Mouse (Mus musculus) MEL (cell line): ENCODE data around the gene Pold4. TPM values are rescaled to one million over a fixed set of nuclear protein-coding genes. Genes with fewer than 3 reads are reported as not detected.

Experiments used
- DNase-seq: peaks from one replicate; pipeline ENCODE4 v3.0.0; 2011; ENCODE audit warnings: low read depth, low spot score
- H3K27ac ChIP-seq: 2 replicates; pipeline ENCODE4 v1.5.1; 2012; ENCODE audit warnings: low read depth, mild to moderate bottlenecking, control low read depth, low read length, moderate library complexity; ENCODE audit not compliant: control insufficient read depth
- H3K27me3 ChIP-seq, 2 experiments: fragments of 150-350 bp in 1 of 2; sonication (generic) in 1 of 2; 2 replicates each; pipeline ENCODE4 v1.6.1; 2012; ENCODE audit warnings: low read length in 2 of 2, mild to moderate bottlenecking in 2 of 2, improper control_type of control experiment in 1 of 2, moderate library complexity in 1 of 2; ENCODE audit not compliant: insufficient read depth in 2 of 2, control insufficient read depth in 1 of 2
- H3K36me3 ChIP-seq, 2 experiments: 2 replicates each; pipeline ENCODE4 v1.6.1; 2012 to 2014; ENCODE audit warnings: low read length in 2 of 2, improper control_type of control experiment in 1 of 2, inconsistent platforms in 1 of 2, mild to moderate bottlenecking in 1 of 2; ENCODE audit not compliant: insufficient read depth in 2 of 2, control insufficient read depth in 1 of 2
- H3K4me1 ChIP-seq, 2 experiments: fragments of 150-350 bp in 1 of 2; sonication (generic) in 1 of 2; 2 replicates each; pipeline ENCODE4 v1.6.1; 2012; ENCODE audit warnings: low read length in 2 of 2, improper control_type of control experiment in 1 of 2, mild to moderate bottlenecking in 1 of 2; ENCODE audit not compliant: insufficient read depth in 2 of 2, control insufficient read depth in 1 of 2
- H3K4me3 ChIP-seq, 2 experiments: fragments of 150-350 bp in 1 of 2; sonication (generic) in 1 of 2; 2 replicates each; pipeline ENCODE4 v1.5.1; 2012; ENCODE audit warnings: low read depth in 2 of 2, low read length in 2 of 2, mild to moderate bottlenecking in 2 of 2, moderate library complexity in 2 of 2, control low read depth in 1 of 2, improper control_type of control experiment in 1 of 2; ENCODE audit not compliant: control insufficient read depth in 1 of 2, insufficient read depth in 1 of 2
- H3K79me2 ChIP-seq: 2 replicates; pipeline ENCODE4 v1.6.1; 2012; ENCODE audit warnings: mild to moderate bottlenecking, low read length, moderate library complexity; ENCODE audit not compliant: control insufficient read depth, poor library complexity, insufficient read depth
- H3K9ac ChIP-seq: 2 replicates; pipeline ENCODE4 v1.6.1; 2012; ENCODE audit warnings: low read depth, mild to moderate bottlenecking, control low read depth, low read length, moderate library complexity; ENCODE audit not compliant: control insufficient read depth, poor library complexity, severe bottlenecking
- H3K9me3 ChIP-seq: fragments of 150-350 bp; sonication (generic); replicated peaks from 2 replicates; pipeline ENCODE4 v1.6.1; 2012; ENCODE audit warnings: mild to moderate bottlenecking, low read length, improper control_type of control experiment, moderate library complexity; ENCODE audit not compliant: insufficient read depth
- BHLHE40 ChIP-seq: IDR thresholded peaks from 2 replicates; pipeline ENCODE4 v1.6.1; 2012; ENCODE audit warnings: low read depth, mild to moderate bottlenecking, inconsistent platforms, low read length, improper control_type of control experiment, borderline replicate concordance
- CTCF ChIP-seq, 3 experiments: IDR thresholded peaks in 2 of 3; conservative IDR thresholded peaks in 1 of 3; 2 replicates each; pipeline ENCODE4 v1.5.1; 2011 to 2012; ENCODE audit warnings: low read length in 3 of 3, low read depth in 2 of 3, mild to moderate bottlenecking in 2 of 3, improper control_type of control experiment in 1 of 3, inconsistent platforms in 1 of 3, mixed read lengths in 1 of 3, moderate library complexity in 1 of 3; ENCODE audit not compliant: control insufficient read depth in 1 of 3, insufficient read depth in 1 of 3, poor library complexity in 1 of 3, severe bottlenecking in 1 of 3
- ELF1 ChIP-seq: IDR thresholded peaks from 2 replicates; pipeline ENCODE4 v1.6.1; 2014; ENCODE audit warnings: low read depth, mild to moderate bottlenecking, inconsistent platforms, low read length, improper control_type of control experiment, moderate library complexity
- EP300 ChIP-seq, 2 experiments: IDR thresholded peaks; 2 replicates each; pipeline ENCODE4 v1.6.1; 2011; ENCODE audit warnings: improper control_type of control experiment in 2 of 2, low read length in 2 of 2, low read depth in 1 of 2, mild to moderate bottlenecking in 1 of 2
- GATA1 ChIP-seq: IDR thresholded peaks from 2 replicates; pipeline ENCODE4 v1.6.1; 2011; ENCODE audit warnings: low read depth, low read length, improper control_type of control experiment
- HCFC1 ChIP-seq: IDR thresholded peaks from 2 replicates; pipeline ENCODE4 v1.6.1; 2012; ENCODE audit warnings: low read depth, mild to moderate bottlenecking, inconsistent platforms, low read length, improper control_type of control experiment, moderate library complexity
- JUND ChIP-seq: IDR thresholded peaks from 2 replicates; pipeline ENCODE4 v1.6.1; 2011; ENCODE audit warnings: low read depth, mild to moderate bottlenecking, improper control_type of control experiment, low read length
- MXI1 ChIP-seq: IDR thresholded peaks from 2 replicates; pipeline ENCODE4 v1.6.1; 2011; ENCODE audit warnings: mild to moderate bottlenecking, low read depth, low read length, improper control_type of control experiment
- MYB ChIP-seq: IDR thresholded peaks from 2 replicates; pipeline ENCODE4 v1.6.1; 2011; ENCODE audit warnings: mild to moderate bottlenecking, low read depth, low read length, improper control_type of control experiment
- POLR2A ChIP-seq, 2 experiments: IDR thresholded peaks; 2 replicates each; pipeline ENCODE4 v1.6.1; 2011 to 2012; ENCODE audit warnings: low read length in 2 of 2, mild to moderate bottlenecking in 2 of 2, control low read depth in 1 of 2, improper control_type of control experiment in 1 of 2, low read depth in 1 of 2, moderate library complexity in 1 of 2; ENCODE audit not compliant: control insufficient read depth in 1 of 2, insufficient read depth in 1 of 2, poor library complexity in 1 of 2
- POLR2AphosphoS2 ChIP-seq: IDR thresholded peaks from 2 replicates; pipeline ENCODE4 v1.6.1; 2011; ENCODE audit warnings: low read length, improper control_type of control experiment
- RAD21 ChIP-seq: IDR thresholded peaks from 2 replicates; pipeline ENCODE4 v1.6.1; 2011; ENCODE audit warnings: mild to moderate bottlenecking, low read depth, low read length, improper control_type of control experiment
- RCOR1 ChIP-seq: IDR thresholded peaks from 2 replicates; pipeline ENCODE4 v1.6.1; 2012; ENCODE audit warnings: low read depth, mild to moderate bottlenecking, inconsistent platforms, low read length, improper control_type of control experiment
- SMC3 ChIP-seq: IDR thresholded peaks from 2 replicates; pipeline ENCODE4 v1.6.1; 2011; ENCODE audit warnings: low read depth, low read length, improper control_type of control experiment
- TBP ChIP-seq: IDR thresholded peaks from 2 replicates; pipeline ENCODE4 v1.8.0; 2011; ENCODE audit warnings: low read depth, low read length, improper control_type of control experiment
- TCF12 ChIP-seq: IDR thresholded peaks from 2 replicates; pipeline ENCODE4 v1.6.1; 2014; ENCODE audit warnings: low read depth, mild to moderate bottlenecking, inconsistent platforms, low read length, improper control_type of control experiment, moderate library complexity
- USF1 ChIP-seq: IDR thresholded peaks from 2 replicates; pipeline ENCODE4 v1.6.1; 2014; ENCODE audit warnings: low read depth, mild to moderate bottlenecking, inconsistent platforms, low read length, improper control_type of control experiment, moderate library complexity
- ZC3H11A ChIP-seq: IDR thresholded peaks from 2 replicates; pipeline ENCODE4 v1.6.1; 2012; ENCODE audit warnings: low read depth, mild to moderate bottlenecking, inconsistent platforms, low read length, improper control_type of control experiment
- ZMIZ1 ChIP-seq: IDR thresholded peaks from 2 replicates; pipeline ENCODE4 v1.6.1; 2012; ENCODE audit warnings: low read depth, mild to moderate bottlenecking, inconsistent platforms, low read length, improper control_type of control experiment, moderate library complexity
- polyA plus RNA-seq, 2 experiments: library from polyadenylated mRNA; stranded (reverse) in 1 of 2; unstranded in 1 of 2; fragments of >175 nt in 1 of 2; fragments of >200 nt in 1 of 2; gene quantifications; 2 replicates each; pipeline versions ENCODE4 v1.2.1 to v1.2.4; 2012; ENCODE audit warnings: low replicate concordance in 2 of 2, low read depth in 1 of 2; ENCODE audit not compliant: insufficient read length in 2 of 2, insufficient read depth in 1 of 2, missing spikeins in 1 of 2
- total RNA-seq: library from RNA; depleted of rRNA; stranded (reverse); fragments of 300-350 nt; gene quantifications from 2 replicates; pipeline ENCODE4 v1.2.3, GENCODE M21; 2012

Gene Pold4
- total and polyA plus RNA-seq, 3 experiments, result 18.5 to 40.4 TPM; not detected in 1

DNA sequence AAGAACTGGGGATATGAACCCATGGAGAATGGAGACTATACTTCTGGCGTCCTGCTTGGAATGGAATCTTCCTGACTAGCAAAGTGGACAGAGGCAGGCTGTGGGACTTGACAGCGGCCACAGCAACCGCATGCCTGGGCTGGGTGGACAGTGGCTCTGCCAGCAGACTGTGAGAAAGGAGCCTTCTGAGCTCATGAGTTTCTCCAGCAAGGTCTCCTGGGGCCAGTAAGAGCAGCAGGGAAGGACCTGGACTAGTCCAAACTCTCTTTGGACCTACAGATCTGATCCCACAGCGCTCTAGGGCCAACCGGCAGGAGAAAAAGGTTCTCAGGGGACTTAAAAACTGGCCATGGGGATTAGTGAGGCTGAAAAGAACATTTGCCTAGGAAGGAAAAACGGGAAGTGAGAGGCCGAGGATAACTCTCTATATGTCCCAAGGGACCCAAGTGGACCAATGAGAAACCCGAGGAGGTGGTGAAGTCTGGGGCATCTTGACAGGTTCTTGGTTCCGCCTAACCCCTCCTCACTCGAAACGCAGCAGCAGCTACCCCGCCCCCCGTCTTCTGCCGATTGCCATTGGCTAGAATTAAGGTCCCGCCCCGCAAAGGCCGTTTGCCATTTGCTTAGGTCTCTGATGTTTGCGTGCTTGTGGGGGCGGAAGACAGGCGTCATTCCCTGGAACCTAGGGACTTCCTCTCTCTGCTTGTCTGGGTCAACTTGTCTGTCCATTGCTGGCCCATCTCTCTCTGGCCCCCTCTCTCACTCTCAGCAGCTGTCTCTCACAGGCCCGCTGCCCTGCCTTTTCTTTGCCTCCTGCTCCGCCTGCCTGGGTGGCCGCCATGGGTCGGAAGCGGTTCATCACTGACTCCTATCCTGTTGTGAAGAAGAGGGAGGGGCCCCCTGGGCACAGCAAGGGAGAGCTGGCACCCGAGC, at the start of gene Pold4 (continued):
- peak; percentile 83; the same call in 1 of the 2 replicates for TF ChIP-seq ZMIZ1

DNA sequence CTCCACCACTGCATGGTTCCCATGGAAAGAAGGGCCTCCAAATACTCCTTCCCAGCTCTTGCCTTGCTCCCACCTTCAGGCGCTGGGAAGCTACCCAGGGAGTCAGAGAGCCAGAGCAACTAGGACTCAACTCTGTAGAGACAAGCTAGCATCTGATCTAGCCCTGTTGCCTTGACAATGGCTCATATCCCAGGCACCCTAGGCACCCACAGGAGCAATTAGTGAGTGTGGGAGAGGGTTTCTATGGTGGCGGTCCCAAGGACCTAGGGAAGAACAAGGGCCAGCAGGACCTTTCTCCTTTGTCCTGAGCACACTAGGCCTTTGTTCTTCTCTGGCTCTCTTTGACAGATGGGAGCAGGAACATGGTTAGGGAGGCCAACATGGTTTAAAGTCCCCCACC, 48.0 kb upstream of the Pold4 start:
- Histone ChIP-seq H3K4me3 (no peak overlapping the region), H3K79me2 (no peaks in the 10 kb centered on the region), H3K4me1 (no peaks in the 10 kb centered on the region), H3K27ac (no peak overlapping the region)
- no peak for TF ChIP-seq ZMIZ1
- no peak for TF ChIP-seq TCF12
- TF ChIP-seq MXI1, result no peak
- no peak for TF ChIP-seq MYB
- TF ChIP-seq ELF1, result no peak
- TF ChIP-seq RAD21, result no peak
- no peak for TF ChIP-seq CTCF (IDR thresholded peaks at IDR 0.05 in 2 of 3, conservative IDR thresholded peaks at IDR 0.05 in 1 of 3; ENCODE audit: control insufficient read depth in 1 of 3, insufficient read depth in 1 of 3, low read depth in 2 of 3, low read length in 3 of 3, poor library complexity in 1 of 3, severe bottlenecking in 1 of 3)
- no peak for TF ChIP-seq RCOR1
- TF ChIP-seq EP300 (IDR thresholded peaks at IDR 0.05; ENCODE audit: low read depth in 1 of 2, low read length in 2 of 2), result no peak
- no peak for TF ChIP-seq BHLHE40
- no peak for TF ChIP-seq JUND
- no peak for TF ChIP-seq USF1
- no peak for TF ChIP-seq POLR2AphosphoS2
- TF ChIP-seq GATA1, result no peak
- no peak for TF ChIP-seq ZC3H11A
- no peak for TF ChIP-seq HCFC1
- no peak for TF ChIP-seq POLR2A (IDR thresholded peaks at IDR 0.05; ENCODE audit: control insufficient read depth in 1 of 2, insufficient read depth in 1 of 2, low read depth in 1 of 2, low read length in 2 of 2, poor library complexity in 1 of 2)
- no peak for TF ChIP-seq TBP
- no peak for TF ChIP-seq SMC3
- TF ChIP-seq, all 39 proteins: peak for 0
- Histone ChIP-seq H3K36me3 (0 out of 4 replicates have a peak, but pooled peaks cover 0 to 2% of the 10 kb centered on the region in 2 experiments), H3K9me3 (no peaks in the 10 kb centered on the region), H3K27me3 (no peaks in the 10 kb centered on the region), H3K9ac (no peak overlapping the region)
- DNase-seq, result no peak
